Mouse (Mus musculus): ENCODE measurements around the gene Nup210. TPM values are rescaled to one million over a fixed set of nuclear protein-coding genes. Genes with fewer than 3 reads are reported as not detected.

Nup210 gene
- polyA plus RNA-seq, 1 experiment from 2014 or later: 7.1 TPM

DNA sequence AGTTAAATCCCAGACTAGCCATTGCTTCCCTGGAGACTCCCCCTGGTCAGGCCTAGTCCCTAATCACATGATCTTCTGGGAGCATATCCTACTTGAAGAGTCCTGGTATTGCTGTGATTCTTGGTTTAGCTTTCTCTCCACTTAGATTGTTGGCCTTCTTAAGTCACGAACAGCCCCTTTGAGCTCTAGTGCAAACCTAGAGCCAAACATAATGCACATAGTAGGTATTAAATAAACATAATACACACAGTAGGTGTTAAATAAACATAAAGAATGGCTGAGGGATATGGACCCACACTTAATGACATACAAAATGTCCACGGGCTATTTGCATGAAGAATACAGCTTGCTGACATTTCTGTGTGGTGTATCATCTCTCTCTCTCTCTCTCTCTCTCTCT is 112.5 kb downstream of the Nup210 start:
- no peak overlapping the region for H3K4me2 ChIP-seq (ENCODE audit: low read length)
- no peak overlapping the region for H3K27ac ChIP-seq (replicated peaks in 1 of 2; ENCODE audit: control insufficient read depth in 1 of 2, insufficient read depth in 1 of 2, low read depth in 2 of 2, low read length in 2 of 2)
- H3K27me3 ChIP-seq (ENCODE audit: control insufficient read depth, insufficient read depth, low read length): no peaks in the 10 kb centered on the region
- WGBS: 90% methylated on average over 2 of the region's 2 CpGs
- no peaks in the 10 kb centered on the region for H3K9me3 ChIP-seq (ENCODE audit: control insufficient read depth, low read length)
- no peak for ATAC-seq (ENCODE audit: insufficient number of reproducible peaks, insufficient read depth, low FRiP score, low read depth)
- H3K36me3 ChIP-seq (ENCODE audit: control insufficient read depth, insufficient read depth, low read length): no peaks in the 10 kb centered on the region
- peaks cover 17 to 25% of the 10 kb centered on the region in 2 experiments for H3K4me1 ChIP-seq (ENCODE audit: control insufficient read depth in 2 of 2, insufficient read depth in 2 of 2, low read length in 2 of 2)
- no peak overlapping the region for H3K9ac ChIP-seq (ENCODE audit: low read length)
- no peak overlapping the region for H3K4me3 ChIP-seq (ENCODE audit: control insufficient read depth in 1 of 2, insufficient read depth in 1 of 2, low read depth in 1 of 2, low read length in 2 of 2)

DNA sequence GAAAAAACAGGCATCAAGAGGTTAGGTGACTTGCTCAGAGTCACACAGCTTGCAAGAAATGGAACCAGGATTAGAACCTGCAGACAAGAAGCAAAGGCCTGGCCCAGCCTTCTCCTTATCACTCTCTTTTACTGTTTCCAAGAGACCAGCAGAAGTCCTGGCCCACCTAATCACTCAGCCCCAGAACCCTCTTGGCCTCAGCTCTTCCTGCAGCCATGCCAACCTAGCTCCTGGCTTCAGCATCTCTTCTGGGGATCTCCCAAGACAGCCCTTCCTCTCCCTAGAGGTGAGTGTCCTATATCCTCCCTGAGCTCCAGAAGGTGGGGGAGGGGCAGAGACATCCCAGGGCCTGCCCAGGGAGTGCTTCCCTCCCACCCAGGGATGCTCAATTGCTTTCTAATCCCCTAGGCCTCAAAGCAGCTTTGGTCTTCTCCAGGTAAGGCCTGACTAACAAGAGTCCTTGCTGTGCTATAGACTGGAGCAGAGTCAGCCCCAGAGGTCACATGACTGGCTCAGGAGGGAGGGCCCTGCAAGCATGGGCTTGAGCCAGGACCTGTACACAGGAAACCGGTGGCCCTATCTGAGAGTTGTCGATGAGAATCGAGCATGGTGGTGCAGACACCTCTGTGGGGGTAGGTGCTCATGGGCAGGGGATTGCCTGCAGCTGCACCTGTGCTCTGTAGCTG is 113.2 kb downstream of the Nup210 start:
- Histone ChIP-seq H3K9ac (ENCODE audit: low read length) (no peak overlapping the region), H3K27ac (replicated peaks in 1 of 2; ENCODE audit: control insufficient read depth in 1 of 2, insufficient read depth in 1 of 2, low read depth in 2 of 2, low read length in 2 of 2) (no peak overlapping the region), H3K36me3 (ENCODE audit: control insufficient read depth, insufficient read depth, low read length) (no peaks in the 10 kb centered on the region), H3K4me2 (ENCODE audit: low read length) (no peak overlapping the region), H3K4me1 (ENCODE audit: control insufficient read depth in 2 of 2, insufficient read depth in 2 of 2, low read length in 2 of 2) (peaks cover 17 to 32% of the 10 kb centered on the region in 2 experiments), H3K4me3 (ENCODE audit: control insufficient read depth in 1 of 2, insufficient read depth in 1 of 2, low read depth in 1 of 2, low read length in 2 of 2) (no peak overlapping the region), H3K9me3 (ENCODE audit: control insufficient read depth, low read length) (no peaks in the 10 kb centered on the region), H3K27me3 (ENCODE audit: control insufficient read depth, insufficient read depth, low read length) (no peaks in the 10 kb centered on the region)
- 15% methylated on average over 3 of the region's 3 CpGs for WGBS
- peak; percentile 42; the same call in 1 of the 2 replicates for ATAC-seq (ENCODE audit: insufficient number of reproducible peaks, insufficient read depth, low FRiP score, low read depth)

- H3K4me2 ChIP-seq (ENCODE audit: low read length): peak overlapping the region; percentile 54; the same call in 1 of the 2 replicates
- 0 out of 4 replicates have a peak overlapping the region, but pooled peaks of 1 of the 2 experiments have one; percentile 28 for H3K27ac ChIP-seq (replicated peaks in 1 of 2; ENCODE audit: control insufficient read depth in 1 of 2, insufficient read depth in 1 of 2, low read depth in 2 of 2, low read length in 2 of 2)
- WGBS: 36% methylated on average over 7 of the region's 7 CpGs
- no peaks in the 10 kb centered on the region for H3K27me3 ChIP-seq (ENCODE audit: control insufficient read depth, insufficient read depth, low read length)
- peak overlapping the region; percentile 25; the same call in 1 of the 2 replicates for H3K9ac ChIP-seq (ENCODE audit: low read length)
- no peaks in the 10 kb centered on the region for H3K9me3 ChIP-seq (ENCODE audit: control insufficient read depth, low read length)
- no peak overlapping the region for H3K4me3 ChIP-seq (ENCODE audit: control insufficient read depth in 1 of 2, insufficient read depth in 1 of 2, low read depth in 1 of 2, low read length in 2 of 2)
- peaks cover 21 to 32% of the 10 kb centered on the region in 2 experiments for H3K4me1 ChIP-seq (ENCODE audit: control insufficient read depth in 2 of 2, insufficient read depth in 2 of 2, low read length in 2 of 2)
- H3K36me3 ChIP-seq (ENCODE audit: control insufficient read depth, insufficient read depth, low read length): no peaks in the 10 kb centered on the region
- no peak for ATAC-seq (ENCODE audit: insufficient number of reproducible peaks, insufficient read depth, low FRiP score, low read depth)
These were observed 115.1 kb downstream of the Nup210 start for GRCm38 (mm10) chr6:91001566-91001965.

DNA sequence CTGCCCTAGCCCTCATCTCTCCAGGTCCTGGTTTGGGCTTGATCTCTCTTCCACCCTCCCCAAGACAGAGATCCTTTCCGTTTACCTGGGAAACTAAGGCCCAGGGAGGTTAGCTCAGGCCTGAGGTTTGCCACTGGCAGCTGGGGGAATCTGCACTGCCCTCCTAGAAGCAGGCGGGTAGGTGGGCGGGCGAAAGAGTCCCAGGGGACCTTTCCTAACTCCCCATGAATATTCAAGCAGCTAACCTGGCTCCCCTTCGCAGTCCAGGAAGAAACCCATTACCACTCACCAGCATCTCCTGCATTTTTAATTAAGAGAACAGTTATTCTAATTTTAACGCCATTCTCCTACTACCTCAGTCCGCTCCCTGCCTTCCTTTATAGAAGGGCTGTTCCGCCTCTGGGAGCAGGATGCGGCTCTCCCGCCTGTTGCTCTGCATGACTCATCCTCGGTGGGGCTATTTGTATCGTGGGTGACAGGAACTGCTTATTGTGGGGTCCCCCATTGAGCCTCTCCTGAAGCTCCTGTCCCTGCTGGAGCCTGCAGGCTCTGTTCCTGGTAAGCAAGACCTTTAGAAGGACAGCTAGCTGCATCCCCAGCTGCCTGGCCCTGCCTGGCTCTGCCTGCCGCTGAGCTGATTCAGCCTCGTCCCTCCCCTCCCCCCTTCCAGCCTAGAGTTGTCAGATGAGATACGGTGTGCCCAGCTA is 115.7 kb downstream of the Nup210 start:
- Histone ChIP-seq H3K4me3 (ENCODE audit: control insufficient read depth in 1 of 2, insufficient read depth in 1 of 2, low read depth in 1 of 2, low read length in 2 of 2) (no peak overlapping the region; a peak in 1 of 4 replicates), H3K9ac (ENCODE audit: low read length) (peak overlapping the region; percentile 34), H3K4me2 (ENCODE audit: low read length) (peak overlapping the region; percentile 54), H3K9me3 (ENCODE audit: control insufficient read depth, low read length) (no peaks in the 10 kb centered on the region), H3K4me1 (ENCODE audit: control insufficient read depth in 2 of 2, insufficient read depth in 2 of 2, low read length in 2 of 2) (peaks cover 21 to 32% of the 10 kb centered on the region in 2 experiments), H3K36me3 (ENCODE audit: control insufficient read depth, insufficient read depth, low read length) (no peaks in the 10 kb centered on the region), H3K27me3 (ENCODE audit: control insufficient read depth, insufficient read depth, low read length) (no peaks in the 10 kb centered on the region), H3K27ac (replicated peaks in 1 of 2; ENCODE audit: control insufficient read depth in 1 of 2, insufficient read depth in 1 of 2, low read depth in 2 of 2, low read length in 2 of 2) (0 out of 4 replicates have a peak overlapping the region, but pooled peaks of 1 of the 2 experiments have one; percentile 28)
- 10% methylated on average over 15 of the region's 15 CpGs for WGBS
- no peak for ATAC-seq (ENCODE audit: insufficient number of reproducible peaks, insufficient read depth, low FRiP score, low read depth)

GRCm38 (mm10) chr6:90999176-90999575 is 117.5 kb downstream of the Nup210 start:
- H3K9ac ChIP-seq (ENCODE audit: low read length): no peak overlapping the region
- H3K4me1 ChIP-seq (ENCODE audit: control insufficient read depth in 2 of 2, insufficient read depth in 2 of 2, low read length in 2 of 2): peaks cover 21 to 32% of the 10 kb centered on the region in 2 experiments
- H3K27ac ChIP-seq (replicated peaks in 1 of 2; ENCODE audit: control insufficient read depth in 1 of 2, insufficient read depth in 1 of 2, low read depth in 2 of 2, low read length in 2 of 2): peak overlapping the region in 1 of 2 experiments; percentile 1; a peak in 1 of 4 replicates
- no peaks in the 10 kb centered on the region for H3K9me3 ChIP-seq (ENCODE audit: control insufficient read depth, low read length)
- ATAC-seq (ENCODE audit: insufficient number of reproducible peaks, insufficient read depth, low FRiP score, low read depth): no peak
- H3K4me3 ChIP-seq (ENCODE audit: control insufficient read depth in 1 of 2, insufficient read depth in 1 of 2, low read depth in 1 of 2, low read length in 2 of 2): no peak overlapping the region
- no peak overlapping the region for H3K4me2 ChIP-seq (ENCODE audit: low read length)
- no peaks in the 10 kb centered on the region for H3K36me3 ChIP-seq (ENCODE audit: control insufficient read depth, insufficient read depth, low read length)
- no peaks in the 10 kb centered on the region for H3K27me3 ChIP-seq (ENCODE audit: control insufficient read depth, insufficient read depth, low read length)
- WGBS: 57% methylated on average over 4 of the region's 4 CpGs

DNA sequence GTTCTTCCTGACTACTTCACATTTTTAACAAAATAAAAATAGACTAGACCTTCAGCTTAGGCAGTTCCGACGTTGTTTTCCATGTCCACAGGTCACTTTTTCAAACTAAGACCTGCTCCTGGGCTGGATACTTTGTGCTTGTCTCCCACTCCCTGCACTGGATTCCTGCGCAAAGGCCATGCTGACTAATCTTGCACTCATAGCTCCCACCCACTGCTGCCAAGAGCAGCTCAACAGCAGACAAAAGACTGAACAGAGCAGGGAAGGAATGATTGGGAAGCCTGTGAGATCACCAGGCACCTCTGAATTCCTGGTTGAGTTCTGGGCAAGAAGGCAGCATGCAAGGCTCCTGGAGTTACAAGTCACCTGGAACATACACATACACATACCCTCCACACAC is 119.6 kb downstream of the Nup210 start:
- Histone ChIP-seq H3K9me3 (ENCODE audit: control insufficient read depth, low read length) (peaks cover 6% of the 10 kb centered on the region), H3K4me1 (ENCODE audit: control insufficient read depth in 2 of 2, insufficient read depth in 2 of 2, low read length in 2 of 2) (peaks cover 15 to 32% of the 10 kb centered on the region in 2 experiments), H3K27ac (replicated peaks in 1 of 2; ENCODE audit: control insufficient read depth in 1 of 2, insufficient read depth in 1 of 2, low read depth in 2 of 2, low read length in 2 of 2) (peak overlapping the region in 1 of 2 experiments; percentile 42; a peak in 2 of 4 replicates), H3K27me3 (ENCODE audit: control insufficient read depth, insufficient read depth, low read length) (no peaks in the 10 kb centered on the region), H3K36me3 (ENCODE audit: control insufficient read depth, insufficient read depth, low read length) (no peaks in the 10 kb centered on the region), H3K9ac (ENCODE audit: low read length) (no peak overlapping the region), H3K4me2 (ENCODE audit: low read length) (no peak overlapping the region), H3K4me3 (ENCODE audit: control insufficient read depth in 1 of 2, insufficient read depth in 1 of 2, low read depth in 1 of 2, low read length in 2 of 2) (no peak overlapping the region)
- 61% methylated on average over 3 of the region's 3 CpGs for WGBS
- ATAC-seq (ENCODE audit: insufficient number of reproducible peaks, insufficient read depth, low FRiP score, low read depth): no peak

- H3K4me3 ChIP-seq (ENCODE audit: control insufficient read depth in 1 of 2, insufficient read depth in 1 of 2, low read depth in 1 of 2, low read length in 2 of 2): no peak overlapping the region
- no peak for ATAC-seq (ENCODE audit: insufficient number of reproducible peaks, insufficient read depth, low FRiP score, low read depth)
- H3K27me3 ChIP-seq (ENCODE audit: control insufficient read depth, insufficient read depth, low read length): no peaks in the 10 kb centered on the region
- H3K36me3 ChIP-seq (ENCODE audit: control insufficient read depth, insufficient read depth, low read length): no peaks in the 10 kb centered on the region
- peaks cover 14 to 25% of the 10 kb centered on the region in 2 experiments for H3K4me1 ChIP-seq (ENCODE audit: control insufficient read depth in 2 of 2, insufficient read depth in 2 of 2, low read length in 2 of 2)
- H3K9ac ChIP-seq (ENCODE audit: low read length): no peak overlapping the region
- no peak overlapping the region for H3K4me2 ChIP-seq (ENCODE audit: low read length)
- H3K9me3 ChIP-seq (ENCODE audit: control insufficient read depth, low read length): peaks cover 6% of the 10 kb centered on the region
- H3K27ac ChIP-seq (replicated peaks in 1 of 2; ENCODE audit: control insufficient read depth in 1 of 2, insufficient read depth in 1 of 2, low read depth in 2 of 2, low read length in 2 of 2): no peak overlapping the region
- WGBS: 90% methylated on average over 2 of the region's 2 CpGs
These were observed 120.4 kb downstream of the Nup210 start for GRCm38 (mm10) chr6:90996181-90996580.

All from heart, embryonic 14.5 days (tissue).